Mouse (Mus musculus) neural tube, embryonic 15.5 days (tissue): ENCODE results near the gene Ube2e3. TPM values are rescaled to one million over a fixed set of nuclear protein-coding genes. Genes with fewer than 3 reads are reported as not detected.

Source experiments
- ATAC-seq: fragments of 200-750 bp; cut with Nextera tagmentation; 2 replicates; pipeline ENCODE4 v1.8.0; 2017; ENCODE audit warnings: mild to moderate bottlenecking, moderate TSS enrichment, moderate library complexity; ENCODE audit not compliant: low FRiP score
- H3K27ac ChIP-seq: fragments of 300-500 bp; sonication (generic); replicated peaks from 2 replicates; pipeline ENCODE4 v1.5.1; 2015; ENCODE audit warnings: mild to moderate bottlenecking, inconsistent platforms
- H3K27me3 ChIP-seq: fragments of 300-500 bp; sonication (generic); replicated peaks from 2 replicates; pipeline ENCODE4 v1.6.1; 2015; ENCODE audit warnings: inconsistent platforms
- H3K36me3 ChIP-seq: fragments of 300-500 bp; sonication (generic); 2 replicates; pipeline ENCODE4 v1.6.1; 2015; ENCODE audit warnings: inconsistent platforms
- H3K4me1 ChIP-seq: fragments of 300-500 bp; sonication (generic); 2 replicates; pipeline ENCODE4 v1.6.1; 2015; ENCODE audit warnings: inconsistent platforms
- H3K4me2 ChIP-seq: fragments of 300-500 bp; sonication (generic); 2 replicates; pipeline ENCODE4 v1.6.1; 2015; ENCODE audit warnings: inconsistent platforms, mild to moderate bottlenecking, moderate library complexity
- H3K4me3 ChIP-seq: fragments of 300-500 bp; sonication (generic); replicated peaks from 2 replicates; pipeline ENCODE4 v1.5.1; 2015; ENCODE audit warnings: mild to moderate bottlenecking, inconsistent platforms
- H3K9ac ChIP-seq: fragments of 300-500 bp; sonication (generic); replicated peaks from 2 replicates; pipeline ENCODE4 v1.6.1; 2015; ENCODE audit warnings: mild to moderate bottlenecking, inconsistent platforms
- H3K9me3 ChIP-seq: fragments of 300-500 bp; sonication (generic); replicated peaks from 2 replicates; pipeline ENCODE4 v1.6.1; 2016; ENCODE audit warnings: inconsistent platforms
- WGBS: fragments of 180-500 bp; shearing (Covaris S2); methylation state at CpG from one replicate; pipeline ENCODE4 v1.1.7; 2015; ENCODE audit warnings: mixed read lengths; 5-methylcytosine and 5-hydroxymethylcytosine counted together
- polyA plus RNA-seq: library from polyadenylated mRNA; unstranded; fragments of >200 nt; fragmentation: Nextera tagmentation; extraction: Ambion mirVana; gene quantifications from 2 replicates; pipeline ENCODE4 v1.2.1, GENCODE M21; 2015

The Ube2e3 gene
- polyA plus RNA-seq, 1 experiment from 2014 or later, result 262 TPM

DNA sequence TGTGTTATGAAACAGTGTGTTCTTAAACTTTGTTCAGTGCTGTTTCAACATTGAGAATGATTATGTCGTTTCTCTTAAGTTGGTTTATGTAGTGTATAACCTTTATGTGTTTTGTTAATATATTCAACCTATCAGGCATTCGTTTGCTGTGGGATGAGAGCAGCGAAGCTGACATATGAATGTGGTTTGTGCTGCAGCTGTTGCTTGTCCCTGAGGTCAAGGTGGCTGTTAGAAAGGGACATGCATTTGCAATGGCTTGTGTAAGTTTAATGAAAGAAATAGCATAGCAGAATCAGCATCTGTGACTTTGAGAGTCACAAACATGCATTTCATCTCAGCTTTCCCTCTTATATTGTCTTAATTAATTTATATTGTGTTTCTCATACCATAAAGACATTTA, 20.3 kb downstream of the Ube2e3 start:
- Histone ChIP-seq H3K4me1 (peaks cover 5% of the 10 kb centered on the region), H3K9ac (no peak overlapping the region), H3K27me3 (no peaks in the 10 kb centered on the region), H3K4me3 (no peak overlapping the region), H3K27ac (no peak overlapping the region), H3K36me3 (no peaks in the 10 kb centered on the region), H3K4me2 (no peak overlapping the region), H3K9me3 (no peaks in the 10 kb centered on the region)
- no peak for ATAC-seq
- WGBS, result 27% methylated on average over 3 of the region's 3 CpGs

DNA sequence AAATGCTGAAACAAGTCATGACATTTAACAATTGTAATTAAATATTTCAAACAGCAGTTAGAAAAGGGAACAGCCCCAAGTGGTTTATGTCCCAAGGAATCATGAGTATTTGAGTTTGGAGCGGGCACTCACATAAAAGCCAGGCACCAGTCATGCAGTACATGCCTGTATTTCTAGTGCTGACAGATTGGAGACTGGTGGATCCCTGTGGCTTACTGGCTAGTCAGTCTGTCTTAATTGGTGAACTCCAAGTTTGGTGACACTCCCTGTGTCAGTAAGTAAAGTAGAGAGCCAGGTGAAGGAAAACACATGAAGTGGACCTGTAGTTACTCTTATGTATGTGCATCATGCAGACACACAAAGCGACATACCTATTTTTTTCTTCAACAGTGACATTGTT, 27.3 kb downstream of the Ube2e3 start:
- no peak for ATAC-seq
- no peak overlapping the region for H3K4me2 ChIP-seq
- H3K27ac ChIP-seq, result no peak overlapping the region
- H3K9me3 ChIP-seq, result no peaks in the 10 kb centered on the region
- H3K27me3 ChIP-seq, result no peaks in the 10 kb centered on the region
- H3K9ac ChIP-seq, result no peak overlapping the region
- H3K36me3 ChIP-seq, result no peaks in the 10 kb centered on the region
- no peak overlapping the region for H3K4me3 ChIP-seq
- WGBS, result 80% methylated on average over 2 of the region's 2 CpGs
- peaks cover 3% of the 10 kb centered on the region; the same call in 1 of the 2 replicates for H3K4me1 ChIP-seq

GRCm38 (mm10) chr2:78905916-78906315, 38.0 kb downstream of the Ube2e3 start:
- no peaks in the 10 kb centered on the region for H3K36me3 ChIP-seq
- H3K27ac ChIP-seq, result no peak overlapping the region
- no peak for ATAC-seq
- no peaks in the 10 kb centered on the region for H3K27me3 ChIP-seq
- H3K4me2 ChIP-seq, result no peak overlapping the region
- 57% methylated on average over 3 of the region's 3 CpGs for WGBS
- no peak overlapping the region for H3K4me3 ChIP-seq
- peaks cover 4% of the 10 kb centered on the region for H3K4me1 ChIP-seq
- H3K9ac ChIP-seq, result no peak overlapping the region
- H3K9me3 ChIP-seq, result no peaks in the 10 kb centered on the region

- H3K36me3 ChIP-seq, result no peaks in the 10 kb centered on the region
- H3K27me3 ChIP-seq, result no peaks in the 10 kb centered on the region
- H3K27ac ChIP-seq, result no peak overlapping the region
- H3K9me3 ChIP-seq, result no peaks in the 10 kb centered on the region
- ATAC-seq, result no peak
- no peak overlapping the region for H3K4me2 ChIP-seq
- H3K4me1 ChIP-seq, result no peaks in the 10 kb centered on the region
- no peak overlapping the region for H3K9ac ChIP-seq
- no peak overlapping the region for H3K4me3 ChIP-seq
These were observed 43.6 kb downstream of the Ube2e3 start for GRCm38 (mm10) chr2:78911516-78911915.

GRCm38 (mm10) chr2:78914861-78915260, 46.9 kb downstream of the Ube2e3 start:
- WGBS, result 81% methylated on average over 2 of the region's 2 CpGs
- H3K4me3 ChIP-seq, result no peak overlapping the region
- no peaks in the 10 kb centered on the region for H3K27me3 ChIP-seq
- no peaks in the 10 kb centered on the region for H3K9me3 ChIP-seq
- H3K4me2 ChIP-seq, result no peak overlapping the region
- H3K4me1 ChIP-seq, result no peaks in the 10 kb centered on the region
- no peak for ATAC-seq
- no peak overlapping the region for H3K9ac ChIP-seq
- H3K27ac ChIP-seq, result no peak overlapping the region
- no peaks in the 10 kb centered on the region for H3K36me3 ChIP-seq

GRCm38 (mm10) chr2:78922980-78923674, 55.2 kb downstream of the Ube2e3 start:
- H3K4me2 ChIP-seq, result no peak overlapping the region
- no peaks in the 10 kb centered on the region for H3K4me1 ChIP-seq
- H3K4me3 ChIP-seq, result no peak overlapping the region
- no peaks in the 10 kb centered on the region for H3K27me3 ChIP-seq
- ATAC-seq, result no peak
- H3K27ac ChIP-seq, result no peak overlapping the region
- H3K9ac ChIP-seq, result no peak overlapping the region
- no peaks in the 10 kb centered on the region for H3K9me3 ChIP-seq
- WGBS, result 84% methylated on average over 6 of the region's 6 CpGs
- no peaks in the 10 kb centered on the region for H3K36me3 ChIP-seq

GRCm38 (mm10) chr2:78925807-78926206, 57.9 kb downstream of the Ube2e3 start:
- WGBS, result 59% methylated on average over 1 of the region's 1 CpGs
- no peak overlapping the region for H3K9ac ChIP-seq
- no peak for ATAC-seq
- H3K27me3 ChIP-seq, result no peaks in the 10 kb centered on the region
- no peak overlapping the region for H3K4me2 ChIP-seq
- H3K36me3 ChIP-seq, result no peaks in the 10 kb centered on the region
- no peak overlapping the region for H3K27ac ChIP-seq
- no peaks in the 10 kb centered on the region for H3K9me3 ChIP-seq
- H3K4me3 ChIP-seq, result no peak overlapping the region
- no peaks in the 10 kb centered on the region for H3K4me1 ChIP-seq

DNA sequence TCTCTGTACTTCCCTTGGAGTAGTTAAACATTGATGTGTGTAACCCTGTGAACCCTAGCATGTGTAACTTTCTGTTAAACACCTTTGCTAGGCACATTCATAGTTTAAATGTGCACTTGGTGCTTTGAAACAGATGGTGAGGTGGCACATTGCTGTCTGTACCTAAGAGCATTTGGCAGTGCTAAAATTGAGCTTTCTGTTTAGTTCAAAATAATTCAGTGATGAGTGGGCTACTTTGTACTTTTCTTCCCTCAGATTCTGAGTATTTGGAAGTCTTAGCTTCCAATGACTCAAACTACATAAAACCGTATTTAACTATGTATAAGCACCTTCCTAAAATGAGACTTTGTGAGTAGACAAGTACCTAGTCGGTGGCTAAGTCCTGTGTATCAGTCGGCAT, 59.7 kb downstream of the Ube2e3 start:
- no peak overlapping the region for H3K4me2 ChIP-seq
- ATAC-seq, result no peak
- no peaks in the 10 kb centered on the region for H3K36me3 ChIP-seq
- 81% methylated on average over 3 of the region's 3 CpGs for WGBS
- H3K9ac ChIP-seq, result no peak overlapping the region
- no peaks in the 10 kb centered on the region for H3K27me3 ChIP-seq
- H3K4me1 ChIP-seq, result no peaks in the 10 kb centered on the region
- no peaks in the 10 kb centered on the region for H3K9me3 ChIP-seq
- H3K27ac ChIP-seq, result no peak overlapping the region
- no peak overlapping the region for H3K4me3 ChIP-seq

DNA sequence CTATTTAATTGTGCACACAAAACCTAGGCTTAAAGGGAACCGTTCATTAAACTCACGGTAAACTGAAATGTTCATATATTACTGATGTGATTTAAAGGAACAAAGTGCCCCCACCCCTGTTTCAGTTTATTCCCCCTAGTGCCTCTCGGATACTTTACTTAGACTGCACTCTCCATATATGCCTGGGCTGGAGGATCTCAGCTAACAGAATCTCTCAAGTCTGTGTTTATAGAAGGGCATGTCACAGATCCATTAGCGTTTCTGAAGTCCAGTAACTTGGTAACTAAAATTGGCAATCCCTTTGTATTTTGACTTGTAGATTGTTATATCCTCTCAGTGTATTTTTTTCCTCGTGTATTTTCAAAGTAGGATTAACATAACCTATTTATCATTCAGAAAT, 60.2 kb downstream of the Ube2e3 start:
- WGBS, result 49% methylated on average over 5 of the region's 5 CpGs

GRCm38 (mm10) chr2:78931358-78931757, 63.4 kb downstream of the Ube2e3 start:
- no peak overlapping the region for H3K27ac ChIP-seq
- WGBS, result 56% methylated on average over 2 of the region's 2 CpGs
- no peak overlapping the region for H3K9ac ChIP-seq
- no peaks in the 10 kb centered on the region for H3K4me1 ChIP-seq
- no peaks in the 10 kb centered on the region for H3K36me3 ChIP-seq
- H3K27me3 ChIP-seq, result no peaks in the 10 kb centered on the region
- H3K9me3 ChIP-seq, result no peaks in the 10 kb centered on the region
- no peak for ATAC-seq
- H3K4me3 ChIP-seq, result no peak overlapping the region
- H3K4me2 ChIP-seq, result no peak overlapping the region

More for the DNA sequence above, 60.2 kb downstream of the Ube2e3 start:
- no peak for ATAC-seq
- no peaks in the 10 kb centered on the region for H3K27me3 ChIP-seq
- no peak overlapping the region for H3K4me3 ChIP-seq
- no peak overlapping the region for H3K27ac ChIP-seq
- no peaks in the 10 kb centered on the region for H3K36me3 ChIP-seq
- no peaks in the 10 kb centered on the region for H3K9me3 ChIP-seq
- H3K9ac ChIP-seq, result no peak overlapping the region
- no peak overlapping the region for H3K4me2 ChIP-seq
- no peaks in the 10 kb centered on the region for H3K4me1 ChIP-seq

GRCm38 (mm10) chr2:78959451-78959850, 91.5 kb downstream of the Ube2e3 start:
- WGBS, result 18% methylated on average over 3 of the region's 3 CpGs
- H3K4me1 ChIP-seq, result peaks cover 8% of the 10 kb centered on the region
- H3K4me3 ChIP-seq, result peak overlapping the region; percentile 20; the same call in 1 of the 2 replicates
- H3K36me3 ChIP-seq, result no peaks in the 10 kb centered on the region
- H3K9ac ChIP-seq, result no peak overlapping the region
- no peaks in the 10 kb centered on the region for H3K9me3 ChIP-seq
- peak overlapping the region; percentile 42 for H3K4me2 ChIP-seq
- no peak overlapping the region for H3K27ac ChIP-seq
- ATAC-seq, result peak; percentile 41; the same call in 1 of the 2 replicates
- H3K27me3 ChIP-seq, result no peaks in the 10 kb centered on the region

DNA sequence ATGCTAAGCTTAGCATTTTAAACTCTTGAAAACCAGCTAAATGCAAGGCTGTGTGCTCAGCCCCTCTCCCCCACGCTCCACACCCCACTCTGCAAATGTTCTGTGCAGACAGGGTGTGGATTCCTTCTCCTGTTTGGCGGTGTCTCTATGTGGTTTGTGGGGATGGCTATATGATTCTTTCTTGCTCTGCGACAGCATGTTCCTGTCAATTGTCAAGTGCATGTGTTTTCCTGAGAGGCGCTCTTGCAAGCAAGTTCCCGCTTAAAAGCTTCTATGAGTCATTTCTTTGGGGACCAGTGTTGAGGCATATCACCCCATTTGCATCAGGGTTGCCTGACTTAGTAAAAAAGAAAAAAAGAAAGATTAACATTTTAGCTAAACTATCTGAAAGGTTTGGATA, 92.4 kb downstream of the Ube2e3 start:
- Histone ChIP-seq H3K4me1 (peaks cover 8% of the 10 kb centered on the region), H3K4me2 (no peak overlapping the region), H3K36me3 (no peaks in the 10 kb centered on the region), H3K27ac (no peak overlapping the region), H3K9ac (no peak overlapping the region), H3K9me3 (no peaks in the 10 kb centered on the region), H3K4me3 (no peak overlapping the region), H3K27me3 (no peaks in the 10 kb centered on the region)
- no peak for ATAC-seq
- WGBS, result 71% methylated on average over 5 of the region's 5 CpGs
